Mouse (Mus musculus) myocyte (in vitro differentiated cells): ENCODE results near the gene Cd300lf.

Experiments used
- E2F4 ChIP-seq: IDR thresholded peaks from one replicate; pipeline ENCODE4 v1.6.1; 2011; ENCODE audit warnings: mild to moderate bottlenecking, control low read depth, moderate library complexity; ENCODE audit not compliant: insufficient read depth
- MAX ChIP-seq: IDR thresholded peaks from one replicate; pipeline ENCODE4 v1.6.1; 2011; ENCODE audit warnings: low read depth, mild to moderate bottlenecking, control low read depth
- MYOD1 ChIP-seq, 3 experiments: IDR thresholded peaks; one replicate each; pipeline ENCODE4 v1.6.1; 2011; ENCODE audit warnings: control low read depth in 2 of 3, low read depth in 2 of 3, mild to moderate bottlenecking in 2 of 3, moderate library complexity in 1 of 3; ENCODE audit not compliant: insufficient read length in 2 of 3, control insufficient read depth in 1 of 3
- MYOG ChIP-seq, 3 experiments: IDR thresholded peaks; one replicate each; pipeline ENCODE4 v1.6.1; 2011; ENCODE audit warnings: control low read depth in 2 of 3, low read depth in 2 of 3, mild to moderate bottlenecking in 2 of 3; ENCODE audit not compliant: insufficient read length in 2 of 3, control insufficient read depth in 1 of 3, insufficient read depth in 1 of 3
- POLR2A ChIP-seq: IDR thresholded peaks from one replicate; pipeline ENCODE4 v1.6.1; 2011; ENCODE audit warnings: low read depth, mild to moderate bottlenecking, control low read depth, moderate library complexity; ENCODE audit not compliant: insufficient read length
- POLR2AphosphoS2 ChIP-seq: IDR thresholded peaks from one replicate; pipeline ENCODE4 v1.6.1; 2011; ENCODE audit warnings: low read depth, control low read depth; ENCODE audit not compliant: insufficient read length
- REST ChIP-seq: IDR thresholded peaks from one replicate; pipeline ENCODE4 v1.6.1; 2011; ENCODE audit warnings: mild to moderate bottlenecking, control low read depth, moderate library complexity; ENCODE audit not compliant: insufficient read depth, insufficient read length
- SRF ChIP-seq: IDR thresholded peaks from one replicate; pipeline ENCODE4 v1.6.1; 2011; ENCODE audit warnings: low read depth; ENCODE audit not compliant: control insufficient read depth, insufficient read length
- TCF12 ChIP-seq: IDR thresholded peaks from one replicate; pipeline ENCODE4 v1.6.1; 2011; ENCODE audit warnings: mild to moderate bottlenecking, control low read depth; ENCODE audit not compliant: poor library complexity, insufficient read depth, severe bottlenecking
- TCF3 ChIP-seq: IDR thresholded peaks from one replicate; pipeline ENCODE4 v1.6.1; 2011; ENCODE audit warnings: low read depth, control low read depth; ENCODE audit not compliant: insufficient read length
- USF1 ChIP-seq: IDR thresholded peaks from one replicate; pipeline ENCODE4 v1.6.1; 2011; ENCODE audit warnings: low read depth, mild to moderate bottlenecking, control low read depth, moderate library complexity

DNA sequence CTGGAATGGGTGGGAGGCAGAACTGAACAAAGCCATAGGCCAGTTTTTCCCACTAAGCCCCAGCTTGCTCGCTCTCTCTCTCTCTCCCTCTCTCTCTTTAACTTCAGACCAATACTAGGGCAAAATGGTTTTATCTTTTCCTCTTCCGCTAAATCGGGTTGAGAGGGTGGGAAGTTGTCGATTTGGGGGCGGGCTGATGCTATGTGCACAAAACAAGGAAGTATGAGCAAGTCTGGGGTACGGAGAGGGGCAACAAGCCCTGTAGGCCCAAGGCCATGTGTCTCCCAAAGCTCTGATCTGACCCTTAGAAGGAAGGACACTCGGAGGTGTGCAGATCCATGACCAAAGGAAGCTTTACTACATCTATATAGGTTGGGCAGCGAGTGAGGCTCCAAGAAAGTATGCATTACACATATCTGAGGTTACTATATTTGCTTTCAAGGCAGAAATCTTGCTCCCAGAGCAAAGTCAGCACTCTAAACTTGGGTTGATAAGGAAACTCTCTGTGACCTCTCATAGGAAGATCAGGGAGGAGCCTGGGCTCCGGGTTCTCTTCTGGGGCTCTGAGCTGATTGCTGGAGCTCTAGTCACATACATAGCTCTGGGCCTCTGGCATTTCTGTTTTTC is 27.9 kb upstream of the Cd300lf start:
- TF ChIP-seq POLR2AphosphoS2 (no peak), SRF (no peak), POLR2A (no peak), TCF12 (no peak), MAX (no peak), E2F4 (no peak), USF1 (no peak), MYOD1 (IDR thresholded peaks at IDR 0.05; ENCODE audit: control insufficient read depth in 1 of 3, insufficient read length in 2 of 3, low read depth in 2 of 3) (no peak), MYOG (IDR thresholded peaks at IDR 0.05; ENCODE audit: control insufficient read depth in 1 of 3, insufficient read depth in 1 of 3, insufficient read length in 2 of 3, low read depth in 2 of 3) (no peak), REST (no peak), TCF3 (no peak)
